Mouse (Mus musculus): Measurements from ENCODE around the gene Pde9a. TPM values are rescaled to one million over a fixed set of nuclear protein-coding genes. Genes with fewer than 3 reads are reported as not detected.

Pde9a gene
- polyA plus RNA-seq, 1 experiment from 2014 or later: 31.5 TPM

- WGBS: 77% methylated on average over 3 of the region's 3 CpGs
- Histone ChIP-seq H3K4me2 (ENCODE audit: low read depth, low read length) (no peak overlapping the region), H3K36me3 (ENCODE audit: control insufficient read depth, insufficient read depth, low read length) (peaks cover 2% of the 10 kb centered on the region; the same call in 1 of the 2 replicates), H3K27ac (ENCODE audit: low read length) (no peak overlapping the region), H3K4me1 (replicated peaks; ENCODE audit: control insufficient read depth, insufficient read depth, low read length) (peaks cover 18% of the 10 kb centered on the region), H3K4me3 (ENCODE audit: low read length) (no peak overlapping the region), H3K27me3 (ENCODE audit: control insufficient read depth, insufficient read depth, low read depth, low read length) (no peaks in the 10 kb centered on the region), H3K9me3 (ENCODE audit: control insufficient read depth, low read length) (no peaks in the 10 kb centered on the region), H3K9ac (ENCODE audit: low read length) (no peak overlapping the region)
- no peak for ATAC-seq (ENCODE audit: low read depth)
Measured at GRCm38 (mm10) chr17:31401160-31401559, 15.2 kb downstream of the Pde9a start.

GRCm38 (mm10) chr17:31402713-31403112, 16.7 kb downstream of the Pde9a start:
- Histone ChIP-seq H3K9ac (ENCODE audit: low read length) (no peak overlapping the region), H3K4me2 (ENCODE audit: low read depth, low read length) (no peak overlapping the region), H3K27me3 (ENCODE audit: control insufficient read depth, insufficient read depth, low read depth, low read length) (no peaks in the 10 kb centered on the region), H3K9me3 (ENCODE audit: control insufficient read depth, low read length) (no peaks in the 10 kb centered on the region), H3K27ac (ENCODE audit: low read length) (0 out of 2 replicates have a peak overlapping the region, but pooled peaks have one; percentile 0), H3K4me1 (replicated peaks; ENCODE audit: control insufficient read depth, insufficient read depth, low read length) (peaks cover 20% of the 10 kb centered on the region), H3K4me3 (ENCODE audit: low read length) (no peak overlapping the region), H3K36me3 (ENCODE audit: control insufficient read depth, insufficient read depth, low read length) (no peaks in the 10 kb centered on the region)
- WGBS: 31% methylated on average over 8 of the region's 8 CpGs
- ATAC-seq (ENCODE audit: low read depth): peak; percentile 22; the same call in 1 of the 2 replicates

DNA sequence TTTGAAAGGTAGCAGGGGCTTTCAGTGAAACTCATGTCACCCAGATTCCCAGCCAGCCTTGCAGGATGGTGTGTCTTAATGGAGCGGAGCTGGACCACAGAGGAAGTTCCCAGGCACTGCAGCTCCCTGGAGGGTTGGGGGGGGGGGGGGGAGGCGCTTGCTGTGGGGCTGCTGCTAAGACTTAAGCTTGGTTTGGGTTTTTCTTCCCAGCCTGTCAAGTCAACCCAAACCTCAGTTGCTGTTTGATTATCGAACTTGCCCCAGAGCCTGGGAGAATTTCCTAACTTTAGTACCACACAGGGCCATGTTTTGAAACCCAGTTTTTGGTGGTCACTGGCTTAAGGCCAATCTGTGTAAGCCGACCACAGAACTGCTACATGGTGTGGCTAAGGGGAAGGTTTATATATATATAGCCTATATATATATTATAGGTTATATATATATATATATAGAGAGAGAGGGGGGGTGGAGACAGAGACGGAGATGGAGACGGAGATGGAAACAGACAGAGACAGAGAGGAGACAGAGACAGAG, 19.8 kb downstream of the Pde9a start:
- no peak overlapping the region for H3K4me2 ChIP-seq (ENCODE audit: low read depth, low read length)
- WGBS: 60% methylated on average over 6 of the region's 6 CpGs
- ATAC-seq (ENCODE audit: low read depth): peak; percentile 49
- peaks cover 32% of the 10 kb centered on the region for H3K4me1 ChIP-seq (replicated peaks; ENCODE audit: control insufficient read depth, insufficient read depth, low read length)
- no peak overlapping the region for H3K4me3 ChIP-seq (ENCODE audit: low read length)
- no peaks in the 10 kb centered on the region for H3K27me3 ChIP-seq (ENCODE audit: control insufficient read depth, insufficient read depth, low read depth, low read length)
- H3K27ac ChIP-seq (ENCODE audit: low read length): peak overlapping the region; percentile 52
- no peaks in the 10 kb centered on the region for H3K36me3 ChIP-seq (ENCODE audit: control insufficient read depth, insufficient read depth, low read length)
- H3K9ac ChIP-seq (ENCODE audit: low read length): no peak overlapping the region
- H3K9me3 ChIP-seq (ENCODE audit: control insufficient read depth, low read length): no peaks in the 10 kb centered on the region

GRCm38 (mm10) chr17:31409741-31410350, 23.8 kb downstream of the Pde9a start:
- 34% methylated on average over 10 of the region's 10 CpGs for WGBS
- Histone ChIP-seq H3K9me3 (ENCODE audit: control insufficient read depth, low read length) (no peaks in the 10 kb centered on the region), H3K4me1 (replicated peaks; ENCODE audit: control insufficient read depth, insufficient read depth, low read length) (peaks cover 20% of the 10 kb centered on the region), H3K27me3 (ENCODE audit: control insufficient read depth, insufficient read depth, low read depth, low read length) (no peaks in the 10 kb centered on the region), H3K4me2 (ENCODE audit: low read depth, low read length) (no peak overlapping the region), H3K9ac (ENCODE audit: low read length) (no peak overlapping the region; the same call in 1 of the 2 replicates), H3K27ac (ENCODE audit: low read length) (peak overlapping the region; percentile 53), H3K4me3 (ENCODE audit: low read length) (no peak overlapping the region), H3K36me3 (ENCODE audit: control insufficient read depth, insufficient read depth, low read length) (no peaks in the 10 kb centered on the region; the same call in 1 of the 2 replicates)
- ATAC-seq (ENCODE audit: low read depth): peak; percentile 37; the same call in 1 of the 2 replicates

DNA sequence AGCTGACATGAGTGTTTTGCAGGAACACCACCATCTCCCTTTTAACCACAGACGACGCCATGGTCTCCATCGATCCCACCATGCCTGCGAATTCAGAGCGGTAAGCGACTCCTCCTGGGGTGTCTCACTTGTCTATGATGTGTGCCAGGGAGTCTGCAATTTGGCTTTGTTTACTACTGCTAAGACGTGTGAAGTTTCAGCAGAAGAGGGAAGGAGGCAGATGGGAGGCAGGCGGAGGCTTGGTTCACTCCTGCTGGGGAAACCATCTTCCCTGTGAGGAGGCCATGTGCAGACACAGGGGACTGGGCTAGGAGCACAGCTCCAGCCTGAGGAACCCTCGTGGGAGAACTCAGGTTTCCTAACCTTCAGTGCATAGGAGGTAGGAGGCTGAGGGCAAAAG, 29.2 kb downstream of the Pde9a start:
- Histone ChIP-seq H3K36me3 (ENCODE audit: control insufficient read depth, insufficient read depth, low read length) (peaks cover 11% of the 10 kb centered on the region; the same call in 1 of the 2 replicates), H3K27ac (ENCODE audit: low read length) (no peak overlapping the region), H3K4me2 (ENCODE audit: low read depth, low read length) (no peak overlapping the region), H3K4me1 (replicated peaks; ENCODE audit: control insufficient read depth, insufficient read depth, low read length) (peaks cover 23% of the 10 kb centered on the region), H3K27me3 (ENCODE audit: control insufficient read depth, insufficient read depth, low read depth, low read length) (no peaks in the 10 kb centered on the region), H3K4me3 (ENCODE audit: low read length) (no peak overlapping the region), H3K9ac (ENCODE audit: low read length) (no peak overlapping the region), H3K9me3 (ENCODE audit: control insufficient read depth, low read length) (no peaks in the 10 kb centered on the region)
- 67% methylated on average over 9 of the region's 9 CpGs for WGBS
- no peak for ATAC-seq (ENCODE audit: low read depth)

DNA sequence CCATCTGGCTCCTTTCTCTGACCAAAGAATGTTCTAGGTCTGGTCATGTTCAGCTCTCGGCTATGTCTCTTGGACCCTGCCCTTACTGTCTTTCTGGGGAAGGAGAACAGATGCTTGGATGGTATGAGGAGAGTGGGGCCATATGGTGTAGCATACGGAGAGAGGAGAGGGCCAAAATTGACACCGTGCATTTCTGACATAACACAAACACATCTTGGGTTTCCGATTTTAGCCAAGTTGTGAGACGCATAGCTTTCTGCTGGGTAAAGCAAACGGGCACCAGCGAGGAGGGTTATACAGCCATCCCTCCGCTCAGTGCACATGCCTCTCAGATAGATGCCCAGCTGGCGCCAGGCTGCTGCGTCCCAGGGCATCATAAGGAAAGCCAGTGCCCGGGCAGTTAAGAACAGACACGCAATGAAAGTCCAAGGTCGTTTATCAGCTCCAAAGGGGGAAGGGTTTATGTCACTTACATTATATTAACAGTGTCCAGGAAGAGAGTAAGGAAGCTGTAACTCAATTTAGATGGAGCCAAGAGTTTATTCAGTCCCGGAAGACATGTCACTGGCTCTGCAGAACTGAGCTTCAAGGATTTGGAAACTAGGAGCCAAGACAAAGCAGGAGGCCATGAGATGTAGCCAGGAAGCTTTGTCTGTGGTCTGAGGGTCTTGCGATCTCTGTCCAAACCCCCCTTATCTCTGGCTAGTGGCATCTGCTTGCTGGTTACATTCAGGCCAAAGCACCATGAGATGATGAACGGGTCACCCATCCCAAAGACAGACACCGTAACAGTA, 33.0 kb downstream of the Pde9a start:
- H3K4me3 ChIP-seq (ENCODE audit: low read length): no peak overlapping the region
- H3K27me3 ChIP-seq (ENCODE audit: control insufficient read depth, insufficient read depth, low read depth, low read length): no peaks in the 10 kb centered on the region
- H3K27ac ChIP-seq (ENCODE audit: low read length): peak overlapping the region; percentile 81
- WGBS: 56% methylated on average over 17 of the region's 17 CpGs
- H3K9ac ChIP-seq (ENCODE audit: low read length): peak overlapping the region; percentile 22; the same call in 1 of the 2 replicates
- peaks cover 11% of the 10 kb centered on the region; the same call in 1 of the 2 replicates for H3K36me3 ChIP-seq (ENCODE audit: control insufficient read depth, insufficient read depth, low read length)
- H3K9me3 ChIP-seq (ENCODE audit: control insufficient read depth, low read length): no peaks in the 10 kb centered on the region
- H3K4me2 ChIP-seq (ENCODE audit: low read depth, low read length): peak overlapping the region; percentile 27; the same call in 1 of the 2 replicates
- H3K4me1 ChIP-seq (replicated peaks; ENCODE audit: control insufficient read depth, insufficient read depth, low read length): peaks cover 37% of the 10 kb centered on the region
- peak; percentile 87 for ATAC-seq (ENCODE audit: low read depth)

DNA sequence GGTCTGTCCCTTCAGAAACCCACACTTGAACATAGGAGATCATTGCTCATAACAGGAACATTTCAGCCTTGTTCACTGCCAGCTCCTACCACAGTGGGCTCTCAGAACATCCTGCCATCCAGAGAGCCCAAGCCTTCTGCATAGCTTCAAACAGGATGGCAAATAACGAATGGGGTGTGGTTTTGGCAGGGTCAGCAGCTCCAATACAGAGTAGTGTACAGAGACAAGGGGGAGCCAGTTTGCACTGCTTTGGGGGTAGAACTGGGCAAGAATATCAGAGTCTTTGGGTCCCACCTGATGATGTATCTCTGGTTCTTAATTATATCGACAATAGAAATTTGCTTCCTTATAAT, 33.6 kb downstream of the Pde9a start:
- no peak overlapping the region for H3K4me2 ChIP-seq (ENCODE audit: low read depth, low read length)
- peak overlapping the region; percentile 22; the same call in 1 of the 2 replicates for H3K9ac ChIP-seq (ENCODE audit: low read length)
- peak overlapping the region; percentile 81 for H3K27ac ChIP-seq (ENCODE audit: low read length)
- peaks cover 39% of the 10 kb centered on the region for H3K4me1 ChIP-seq (replicated peaks; ENCODE audit: control insufficient read depth, insufficient read depth, low read length)
- peaks cover 11% of the 10 kb centered on the region; the same call in 1 of the 2 replicates for H3K36me3 ChIP-seq (ENCODE audit: control insufficient read depth, insufficient read depth, low read length)
- no peaks in the 10 kb centered on the region for H3K27me3 ChIP-seq (ENCODE audit: control insufficient read depth, insufficient read depth, low read depth, low read length)
- no peak overlapping the region for H3K4me3 ChIP-seq (ENCODE audit: low read length)
- WGBS: 53% methylated on average over 2 of the region's 2 CpGs
- no peaks in the 10 kb centered on the region for H3K9me3 ChIP-seq (ENCODE audit: control insufficient read depth, low read length)
- ATAC-seq (ENCODE audit: low read depth): no peak

GRCm38 (mm10) chr17:31419995-31420394, 34.0 kb downstream of the Pde9a start:
- ATAC-seq (ENCODE audit: low read depth): no peak

GRCm38 (mm10) chr17:31420658-31421057, 34.6 kb downstream of the Pde9a start:
- H3K9me3 ChIP-seq (ENCODE audit: control insufficient read depth, low read length): no peaks in the 10 kb centered on the region
- H3K9ac ChIP-seq (ENCODE audit: low read length): no peak overlapping the region; the same call in 1 of the 2 replicates
- WGBS: 63% methylated on average over 16 of the region's 16 CpGs
- peaks cover 45% of the 10 kb centered on the region for H3K4me1 ChIP-seq (replicated peaks; ENCODE audit: control insufficient read depth, insufficient read depth, low read length)
- H3K36me3 ChIP-seq (ENCODE audit: control insufficient read depth, insufficient read depth, low read length): peaks cover 7% of the 10 kb centered on the region; the same call in 1 of the 2 replicates
- H3K4me2 ChIP-seq (ENCODE audit: low read depth, low read length): no peak overlapping the region
- ATAC-seq (ENCODE audit: low read depth): no peak
- H3K4me3 ChIP-seq (ENCODE audit: low read length): no peak overlapping the region
- peak overlapping the region; percentile 62 for H3K27ac ChIP-seq (ENCODE audit: low read length)
- H3K27me3 ChIP-seq (ENCODE audit: control insufficient read depth, insufficient read depth, low read depth, low read length): no peaks in the 10 kb centered on the region

More at GRCm38 (mm10) chr17:31419995-31420394, 34.0 kb downstream of the Pde9a start:
- Histone ChIP-seq H3K4me3 (ENCODE audit: low read length) (no peak overlapping the region), H3K27ac (ENCODE audit: low read length) (no peak overlapping the region), H3K9me3 (ENCODE audit: control insufficient read depth, low read length) (no peaks in the 10 kb centered on the region), H3K4me2 (ENCODE audit: low read depth, low read length) (no peak overlapping the region), H3K9ac (ENCODE audit: low read length) (no peak overlapping the region), H3K36me3 (ENCODE audit: control insufficient read depth, insufficient read depth, low read length) (peaks cover 11% of the 10 kb centered on the region; the same call in 1 of the 2 replicates), H3K4me1 (replicated peaks; ENCODE audit: control insufficient read depth, insufficient read depth, low read length) (peaks cover 41% of the 10 kb centered on the region), H3K27me3 (ENCODE audit: control insufficient read depth, insufficient read depth, low read depth, low read length) (no peaks in the 10 kb centered on the region)
- WGBS: 38% methylated on average over 3 of the region's 3 CpGs
